Mouse (Mus musculus): ENCODE results near the gene Slc28a1. TPM values are rescaled to one million over a fixed set of nuclear protein-coding genes. Genes with fewer than 3 reads are reported as not detected.

The Slc28a1 gene
- polyA plus RNA-seq, 1 experiment from 2014 or later: not detected

- 49% methylated on average over 10 of the region's 10 CpGs for WGBS
- DNase-seq (ENCODE audit: low spot score): no peak
- H3K4me2 ChIP-seq (replicated peaks; ENCODE audit: low read depth): no peak overlapping the region
- H3K4me3 ChIP-seq (ENCODE audit: low read depth, low read length): no peak overlapping the region
- H3K4me1 ChIP-seq (replicated peaks; ENCODE audit: control insufficient read depth, insufficient read depth): no peaks in the 10 kb centered on the region
- TF ChIP-seq CTCF (IDR thresholded peaks at IDR 0.05; ENCODE audit: low read depth) (no peak), EP300 (optimal IDR thresholded peaks at IDR 0.05) (no peak)
- 0 out of 2 replicates have a peak, but pooled peaks have one; percentile 38 for ATAC-seq (ENCODE audit: low FRiP score, low TSS enrichment)
- no peaks in the 10 kb centered on the region for H3K9me3 ChIP-seq (ENCODE audit: control insufficient read depth, low read length)
- no peak overlapping the region for H3K9ac ChIP-seq (ENCODE audit: low read length)
- no peaks in the 10 kb centered on the region for H3K36me3 ChIP-seq (ENCODE audit: control insufficient read depth, insufficient read depth, low read length)
- no peak overlapping the region for H3K27ac ChIP-seq (replicated peaks)
- H3K27me3 ChIP-seq (ENCODE audit: control insufficient read depth, insufficient read depth, low read length): no peaks in the 10 kb centered on the region
Measured at GRCm38 (mm10) chr7:81125215-81126175, 10.9 kb downstream of the Slc28a1 start.

DNA sequence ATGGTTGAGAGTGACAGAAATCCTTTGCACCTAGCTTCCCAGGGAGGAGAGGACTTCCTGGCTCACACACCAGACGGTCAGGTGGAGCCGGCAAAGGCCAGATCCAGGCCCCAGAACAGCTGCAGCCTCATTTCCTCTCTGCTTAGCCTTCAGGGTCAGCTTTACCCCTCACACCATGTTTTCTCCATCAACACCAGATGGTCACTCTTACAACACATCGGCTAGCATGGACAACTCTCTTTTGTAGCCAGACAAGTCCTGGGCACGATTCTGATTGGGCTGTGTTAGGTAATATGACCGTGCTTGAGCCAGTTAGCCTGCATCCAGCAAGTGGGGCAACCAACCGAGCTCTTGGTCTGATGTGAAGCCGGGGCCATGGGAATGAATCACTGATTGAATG lies 17.3 kb downstream of the Slc28a1 start:
- WGBS: 66% methylated on average over 7 of the region's 7 CpGs
- H3K4me3 ChIP-seq (ENCODE audit: low read depth, low read length): no peak overlapping the region
- no peaks in the 10 kb centered on the region for H3K4me1 ChIP-seq (replicated peaks; ENCODE audit: control insufficient read depth, insufficient read depth)
- no peaks in the 10 kb centered on the region for H3K27me3 ChIP-seq (ENCODE audit: control insufficient read depth, insufficient read depth, low read length)
- H3K36me3 ChIP-seq (ENCODE audit: control insufficient read depth, insufficient read depth, low read length): no peaks in the 10 kb centered on the region
- no peak overlapping the region for H3K9ac ChIP-seq (ENCODE audit: low read length)
- H3K9me3 ChIP-seq (ENCODE audit: control insufficient read depth, low read length): no peaks in the 10 kb centered on the region
- TF ChIP-seq EP300 (optimal IDR thresholded peaks at IDR 0.05) (no peak), CTCF (IDR thresholded peaks at IDR 0.05; ENCODE audit: low read depth) (no peak)
- no peak overlapping the region for H3K27ac ChIP-seq (replicated peaks)
- DNase-seq (ENCODE audit: low spot score): no peak
- no peak for ATAC-seq (ENCODE audit: low FRiP score, low TSS enrichment)
- no peak overlapping the region for H3K4me2 ChIP-seq (replicated peaks; ENCODE audit: low read depth)

DNA sequence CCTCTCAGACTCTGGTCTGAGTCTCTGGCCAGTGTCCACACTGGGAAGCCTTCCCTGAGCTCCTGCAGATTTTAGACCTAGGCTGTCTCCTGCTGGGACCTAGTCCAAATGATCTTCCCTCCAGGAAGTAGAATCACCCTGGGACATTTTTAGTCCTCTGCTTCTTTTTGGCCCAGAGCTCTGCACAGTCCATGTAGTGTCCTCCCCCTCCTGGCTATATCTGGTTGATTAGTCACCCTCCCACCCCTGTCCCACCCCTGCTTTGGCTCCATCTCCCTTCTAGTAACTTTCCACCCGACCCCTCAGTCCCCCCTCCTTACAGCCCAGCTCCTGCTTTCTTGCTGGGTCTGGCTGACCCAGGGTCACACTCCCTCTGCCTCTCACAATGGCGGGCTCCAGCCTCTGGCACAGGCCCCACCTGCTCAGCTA lies 18.3 kb downstream of the Slc28a1 start:
- H3K9me3 ChIP-seq (ENCODE audit: control insufficient read depth, low read length): no peaks in the 10 kb centered on the region
- TF ChIP-seq CTCF (IDR thresholded peaks at IDR 0.05; ENCODE audit: low read depth): no peak
- TF ChIP-seq EP300 (optimal IDR thresholded peaks at IDR 0.05): no peak
- no peak overlapping the region for H3K4me2 ChIP-seq (replicated peaks; ENCODE audit: low read depth)
- WGBS: 25% methylated on average over 2 of the region's 2 CpGs
- peak overlapping the region; percentile 49 for H3K27ac ChIP-seq (replicated peaks)
- no peaks in the 10 kb centered on the region for H3K36me3 ChIP-seq (ENCODE audit: control insufficient read depth, insufficient read depth, low read length)
- H3K27me3 ChIP-seq (ENCODE audit: control insufficient read depth, insufficient read depth, low read length): no peaks in the 10 kb centered on the region
- DNase-seq (ENCODE audit: low spot score): peak; percentile 27
- ATAC-seq (ENCODE audit: low FRiP score, low TSS enrichment): peak; percentile 72; the same call in 1 of the 2 replicates
- no peaks in the 10 kb centered on the region for H3K4me1 ChIP-seq (replicated peaks; ENCODE audit: control insufficient read depth, insufficient read depth)
- no peak overlapping the region for H3K4me3 ChIP-seq (ENCODE audit: low read depth, low read length)
- H3K9ac ChIP-seq (ENCODE audit: low read length): no peak overlapping the region

GRCm38 (mm10) chr7:81133416-81133815 lies 18.8 kb downstream of the Slc28a1 start:
- H3K4me3 ChIP-seq (ENCODE audit: low read depth, low read length): no peak overlapping the region
- H3K9me3 ChIP-seq (ENCODE audit: control insufficient read depth, low read length): no peaks in the 10 kb centered on the region
- no peak for DNase-seq (ENCODE audit: low spot score)
- WGBS: 61% methylated on average over 6 of the region's 6 CpGs
- TF ChIP-seq CTCF (IDR thresholded peaks at IDR 0.05; ENCODE audit: low read depth) (0 out of 2 replicates have a peak, but pooled peaks have one; percentile 1), EP300 (optimal IDR thresholded peaks at IDR 0.05) (peak; percentile 31)
- H3K36me3 ChIP-seq (ENCODE audit: control insufficient read depth, insufficient read depth, low read length): no peaks in the 10 kb centered on the region
- no peaks in the 10 kb centered on the region for H3K4me1 ChIP-seq (replicated peaks; ENCODE audit: control insufficient read depth, insufficient read depth)
- H3K9ac ChIP-seq (ENCODE audit: low read length): no peak overlapping the region
- H3K27ac ChIP-seq (replicated peaks): peak overlapping the region; percentile 49
- H3K27me3 ChIP-seq (ENCODE audit: control insufficient read depth, insufficient read depth, low read length): no peaks in the 10 kb centered on the region
- H3K4me2 ChIP-seq (replicated peaks; ENCODE audit: low read depth): no peak overlapping the region
- no peak for ATAC-seq (ENCODE audit: low FRiP score, low TSS enrichment)

DNA sequence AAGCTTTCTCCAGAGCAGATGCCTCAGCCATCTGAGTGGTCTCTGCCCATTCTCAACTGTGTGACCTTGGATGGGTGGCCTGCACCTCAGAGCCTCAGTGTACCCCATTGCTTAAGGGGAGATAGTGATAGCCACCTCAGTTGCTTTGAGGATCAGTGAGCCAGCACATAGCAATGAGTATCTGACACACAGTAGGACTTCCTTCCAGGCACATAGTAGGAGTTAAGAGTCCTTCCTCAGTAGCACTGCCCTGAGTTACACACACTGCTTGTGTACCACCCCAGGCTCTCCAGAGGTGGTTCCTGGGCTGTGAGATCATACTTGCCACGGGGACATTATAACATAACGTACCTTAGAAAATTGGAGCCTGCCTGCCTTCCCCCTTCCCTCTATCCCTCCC lies 19.3 kb downstream of the Slc28a1 start:
- DNase-seq (ENCODE audit: low spot score) (no peak), ATAC-seq (ENCODE audit: low FRiP score, low TSS enrichment) (no peak)
- H3K27me3 ChIP-seq (ENCODE audit: control insufficient read depth, insufficient read depth, low read length): no peaks in the 10 kb centered on the region
- H3K4me3 ChIP-seq (ENCODE audit: low read depth, low read length): no peak overlapping the region
- 72% methylated on average over 2 of the region's 2 CpGs for WGBS
- no peak overlapping the region for H3K9ac ChIP-seq (ENCODE audit: low read length)
- H3K9me3 ChIP-seq (ENCODE audit: control insufficient read depth, low read length): no peaks in the 10 kb centered on the region
- H3K4me1 ChIP-seq (replicated peaks; ENCODE audit: control insufficient read depth, insufficient read depth): no peaks in the 10 kb centered on the region
- H3K36me3 ChIP-seq (ENCODE audit: control insufficient read depth, insufficient read depth, low read length): no peaks in the 10 kb centered on the region
- TF ChIP-seq EP300 (optimal IDR thresholded peaks at IDR 0.05): no peak
- TF ChIP-seq CTCF (IDR thresholded peaks at IDR 0.05; ENCODE audit: low read depth): no peak
- peak overlapping the region; percentile 56; the same call in 1 of the 2 replicates for H3K27ac ChIP-seq (replicated peaks)
- H3K4me2 ChIP-seq (replicated peaks; ENCODE audit: low read depth): no peak overlapping the region

GRCm38 (mm10) chr7:81134614-81135067 lies 20.0 kb downstream of the Slc28a1 start:
- Histone ChIP-seq H3K27ac (replicated peaks) (peak overlapping the region; percentile 71), H3K4me2 (replicated peaks; ENCODE audit: low read depth) (no peak overlapping the region), H3K36me3 (ENCODE audit: control insufficient read depth, insufficient read depth, low read length) (no peaks in the 10 kb centered on the region), H3K27me3 (ENCODE audit: control insufficient read depth, insufficient read depth, low read length) (no peaks in the 10 kb centered on the region), H3K9ac (ENCODE audit: low read length) (no peak overlapping the region), H3K4me1 (replicated peaks; ENCODE audit: control insufficient read depth, insufficient read depth) (no peaks in the 10 kb centered on the region), H3K9me3 (ENCODE audit: control insufficient read depth, low read length) (no peaks in the 10 kb centered on the region), H3K4me3 (ENCODE audit: low read depth, low read length) (no peak overlapping the region)
- ATAC-seq (ENCODE audit: low FRiP score, low TSS enrichment) (peak; percentile 87), DNase-seq (ENCODE audit: low spot score) (peak; percentile 72)
- TF ChIP-seq CTCF (IDR thresholded peaks at IDR 0.05; ENCODE audit: low read depth): peak; percentile 61
- no peak for TF ChIP-seq EP300 (optimal IDR thresholded peaks at IDR 0.05)
- under 1% methylated on average over 9 of the region's 9 CpGs for WGBS

Measured in stomach, postnatal 0 days (tissue).